Comparison of ENCODE assay signal across 11 mouse cellular contexts in genomic region chr1:106280171-106280913, GRCm38 (mm10).
A peak's percentile ranks its signal among the peaks of the same experiment; 100 is the strongest.
DNase-seq lines count a peak whose midpoint lies in the region; ATAC-seq lines count a peak whose summit lies in the region.
"Had no signal": no experiment of that assay in that cellular context is flagged by ENCODE, and none has a peak within 500 bp of the region (broad histone marks: within the 10 kb centered on the region; RNA-seq: fewer than 3 reads in every experiment).

No protein-coding gene starts in this region.

- H3K4me3 ChIP-seq in midbrain, embryonic 13.5 days (replicated peaks), result no peak overlapping the region
- H3K4me3 ChIP-seq: hindbrain, embryonic 13.5 days had no signal

- 76% methylated on average over 8 of the region's 8 CpGs for WGBS in midbrain, embryonic 13.5 days

- H3K4me1 ChIP-seq in midbrain, embryonic 13.5 days (replicated peaks), result peaks cover 29% of the 10 kb centered on the region

- no peak overlapping the region for H3K4me2 ChIP-seq in midbrain, embryonic 13.5 days (replicated peaks)
- H3K4me2 ChIP-seq: hindbrain, embryonic 13.5 days had no signal

- H3K27me3 ChIP-seq in midbrain, embryonic 13.5 days, result no peaks in the 10 kb centered on the region
- H3K27me3 ChIP-seq: hindbrain, embryonic 13.5 days had no signal

- ATAC-seq in midbrain, embryonic 13.5 days, result no peak

- DNase-seq in adrenal gland, postnatal 10 days, result peak; percentile 53
- DNase-seq in adrenal gland, postnatal 25 days, result no peak
- DNase-seq in kidney, adult 9 months, result peak; percentile 44
- DNase-seq in kidney, adult 18-20 months, result no peak
- peak; percentile 54 to 56 for DNase-seq in heart, postnatal 10 days
- DNase-seq in lung, postnatal 14 days, result peak; percentile 18
- no peak for DNase-seq in spleen, postnatal 10 days (ENCODE audit: low spot score in 2 of 2)

- no peaks in the 10 kb centered on the region for H3K36me3 ChIP-seq in midbrain, embryonic 13.5 days
- H3K36me3 ChIP-seq: hindbrain, embryonic 13.5 days had no signal

- H3K9me3 ChIP-seq in midbrain, embryonic 13.5 days, result no peaks in the 10 kb centered on the region
- H3K9me3 ChIP-seq: hindbrain, embryonic 13.5 days had no signal

- H3K9ac ChIP-seq in midbrain, embryonic 13.5 days (replicated peaks), result no peak overlapping the region
- H3K9ac ChIP-seq: hindbrain, embryonic 13.5 days had no signal

- no peak overlapping the region for H3K27ac ChIP-seq in midbrain, embryonic 13.5 days
- H3K27ac ChIP-seq: kidney, postnatal 0 days; macrophage had no signal

- intact Hi-C loops in heart, postnatal 10 days (cut with DNase I), result no loop called here

Comparison
In these comparisons a context has a peak if more than half of its experiments do, and no peak if none do; other contexts are left out.
1. DNase-seq: peak in adrenal gland, postnatal 10 days (single experiment), kidney, adult 9 months (single experiment), heart, postnatal 10 days (2 of 2) and lung, postnatal 14 days (single experiment); none in adrenal gland, postnatal 25 days (single experiment), kidney, adult 18-20 months (single experiment) and spleen, postnatal 10 days (0 of 2).